Mouse (Mus musculus) stomach, postnatal 0 days (tissue): Measurements from ENCODE around the gene Ccr1. TPM values are rescaled to one million over a fixed set of nuclear protein-coding genes. Genes with fewer than 3 reads are reported as not detected.

Experiments used
- ATAC-seq: fragments of 200-750 bp; cut with Nextera tagmentation; 2 replicates; pipeline ENCODE4 v1.8.0; 2017; ENCODE audit not compliant: low FRiP score, low TSS enrichment
- DNase-seq: peaks from one replicate; pipeline ENCODE4 v3.0.0-alpha.2; 2016; ENCODE audit warnings: low spot score
- H3K27ac ChIP-seq: fragments of 300-500 bp; sonication (generic); replicated peaks from 2 replicates; pipeline ENCODE4 v1.5.1; 2014; ENCODE audit warnings: mild to moderate bottlenecking, control low read depth
- H3K27me3 ChIP-seq: fragments of 300-500 bp; sonication (generic); 2 replicates; pipeline ENCODE4 v1.6.1; 2014; ENCODE audit warnings: low read length; ENCODE audit not compliant: control insufficient read depth, insufficient read depth
- H3K36me3 ChIP-seq: fragments of 300-500 bp; sonication (generic); 2 replicates; pipeline ENCODE4 v1.6.1; 2014; ENCODE audit warnings: low read length, mixed read lengths; ENCODE audit not compliant: control insufficient read depth, insufficient read depth
- H3K4me1 ChIP-seq: fragments of 300-500 bp; sonication (generic); replicated peaks from 2 replicates; pipeline ENCODE4 v1.6.1; 2014; ENCODE audit warnings: antibody characterized with exemption; ENCODE audit not compliant: control insufficient read depth, insufficient read depth
- H3K4me2 ChIP-seq: fragments of 300-500 bp; sonication (generic); replicated peaks from 2 replicates; pipeline ENCODE4 v1.6.1; 2014; ENCODE audit warnings: low read depth, mild to moderate bottlenecking, control low read depth, moderate library complexity
- H3K4me3 ChIP-seq: fragments of 300-500 bp; sonication (generic); 2 replicates; pipeline ENCODE4 v1.5.1; 2014; ENCODE audit warnings: low read depth, low read length, control low read depth
- H3K9ac ChIP-seq: fragments of 300-500 bp; sonication (generic); 2 replicates; pipeline ENCODE4 v1.6.1; 2014; ENCODE audit warnings: mild to moderate bottlenecking, low read length, control low read depth, mixed read lengths
- H3K9me3 ChIP-seq: fragments of 300-500 bp; sonication (generic); 2 replicates; pipeline ENCODE4 v1.6.1; 2016; ENCODE audit warnings: low read length; ENCODE audit not compliant: control insufficient read depth
- CTCF ChIP-seq: IDR thresholded peaks from 2 replicates; pipeline ENCODE4 v1.5.1; 2016; ENCODE audit warnings: antibody characterized with exemption, low read depth, mild to moderate bottlenecking, moderate library complexity
- EP300 ChIP-seq: optimal IDR thresholded peaks from 2 replicates; pipeline ENCODE3; 2016; ENCODE audit warnings: antibody characterized with exemption
- WGBS: fragments of 180-500 bp; shearing (Covaris S2); extraction: QIAGEN DNeasy Blood & Tissue Kit; methylation state at CpG from one replicate; pipeline ENCODE4 v1.1.7; 2014; 5-methylcytosine and 5-hydroxymethylcytosine counted together
- polyA plus RNA-seq: library from polyadenylated mRNA; unstranded; fragments of >200 nt; fragmentation: Nextera tagmentation; extraction: Ambion mirVana; gene quantifications from 2 replicates; pipeline ENCODE4 v1.2.1, GENCODE M21; 2015

Ccr1 gene
- polyA plus RNA-seq, 1 experiment from 2014 or later = 3.9 TPM

- H3K36me3 ChIP-seq = no peaks in the 10 kb centered on the region
- no peak overlapping the region for H3K4me2 ChIP-seq
- ATAC-seq = no peak
- WGBS = 82% methylated on average over 2 of the region's 2 CpGs
- TF ChIP-seq CTCF (no peak), EP300 (no peak)
- H3K4me1 ChIP-seq = no peaks in the 10 kb centered on the region
- no peak for DNase-seq
- no peaks in the 10 kb centered on the region for H3K9me3 ChIP-seq
- H3K9ac ChIP-seq = no peak overlapping the region
- H3K27me3 ChIP-seq = no peaks in the 10 kb centered on the region
- H3K27ac ChIP-seq = no peak overlapping the region
- H3K4me3 ChIP-seq = no peak overlapping the region
Measured at GRCm38 (mm10) chr9:123949432-123949831, 19.1 kb downstream of the Ccr1 start.

GRCm38 (mm10) chr9:123947815-123948214 lies 20.7 kb downstream of the Ccr1 start:
- Histone ChIP-seq H3K4me3 (no peak overlapping the region), H3K9me3 (no peaks in the 10 kb centered on the region), H3K4me1 (no peaks in the 10 kb centered on the region), H3K4me2 (no peak overlapping the region), H3K27me3 (no peaks in the 10 kb centered on the region), H3K27ac (no peak overlapping the region), H3K36me3 (no peaks in the 10 kb centered on the region), H3K9ac (no peak overlapping the region)
- TF ChIP-seq EP300 (no peak), CTCF (no peak)
- WGBS = 61% methylated on average over 1 of the region's 1 CpGs
- DNase-seq = no peak
- ATAC-seq = no peak

DNA sequence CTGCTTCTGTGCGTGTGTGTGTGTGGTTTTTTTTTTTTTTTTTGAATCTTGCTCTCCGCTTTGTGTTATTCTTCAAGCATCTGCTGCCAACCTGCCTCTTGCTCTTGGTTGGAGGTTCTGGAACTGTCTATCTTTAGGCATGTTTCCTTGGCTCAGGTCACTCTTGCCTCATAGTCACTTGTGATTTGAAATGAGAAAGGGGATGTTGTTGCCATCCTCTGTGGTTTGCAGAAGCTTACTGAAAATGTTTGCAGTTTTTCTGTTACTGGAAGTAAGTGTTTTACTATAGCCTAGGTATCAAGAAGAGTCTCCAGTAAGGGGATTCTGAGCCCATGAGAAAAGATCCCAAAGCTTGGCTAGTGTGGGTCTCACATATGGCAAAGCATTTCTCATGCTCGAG lies 26.5 kb downstream of the Ccr1 start:
- no peaks in the 10 kb centered on the region for H3K9me3 ChIP-seq
- WGBS = 82% methylated on average over 3 of the region's 3 CpGs

GRCm38 (mm10) chr9:123941316-123941715 lies 27.2 kb downstream of the Ccr1 start:
- WGBS = 69% methylated on average over 2 of the region's 2 CpGs

More for the DNA sequence above, 26.5 kb downstream of the Ccr1 start:
- Histone ChIP-seq H3K4me1 (no peaks in the 10 kb centered on the region), H3K4me3 (no peak overlapping the region), H3K9ac (no peak overlapping the region), H3K36me3 (no peaks in the 10 kb centered on the region), H3K4me2 (no peak overlapping the region), H3K27me3 (no peaks in the 10 kb centered on the region), H3K27ac (no peak overlapping the region)
- no peak for ATAC-seq
- no peak for TF ChIP-seq EP300
- no peak for TF ChIP-seq CTCF
- DNase-seq = no peak

GRCm38 (mm10) chr9:123940628-123941027 lies 27.9 kb downstream of the Ccr1 start:
- H3K4me2 ChIP-seq = no peak overlapping the region
- DNase-seq (no peak), ATAC-seq (no peak)
- TF ChIP-seq CTCF (no peak), EP300 (no peak)
- H3K27ac ChIP-seq = no peak overlapping the region
- H3K4me1 ChIP-seq = no peaks in the 10 kb centered on the region
- H3K4me3 ChIP-seq = no peak overlapping the region
- H3K27me3 ChIP-seq = no peaks in the 10 kb centered on the region
- H3K36me3 ChIP-seq = no peaks in the 10 kb centered on the region
- no peaks in the 10 kb centered on the region for H3K9me3 ChIP-seq
- no peak overlapping the region for H3K9ac ChIP-seq

More at GRCm38 (mm10) chr9:123941316-123941715, 27.2 kb downstream of the Ccr1 start:
- H3K27me3 ChIP-seq = no peaks in the 10 kb centered on the region
- no peaks in the 10 kb centered on the region for H3K4me1 ChIP-seq
- no peak for TF ChIP-seq EP300
- H3K4me2 ChIP-seq = no peak overlapping the region
- H3K36me3 ChIP-seq = no peaks in the 10 kb centered on the region
- DNase-seq = no peak
- no peak overlapping the region for H3K9ac ChIP-seq
- H3K27ac ChIP-seq = no peak overlapping the region
- ATAC-seq = no peak
- no peak overlapping the region for H3K4me3 ChIP-seq
- no peaks in the 10 kb centered on the region for H3K9me3 ChIP-seq

DNA sequence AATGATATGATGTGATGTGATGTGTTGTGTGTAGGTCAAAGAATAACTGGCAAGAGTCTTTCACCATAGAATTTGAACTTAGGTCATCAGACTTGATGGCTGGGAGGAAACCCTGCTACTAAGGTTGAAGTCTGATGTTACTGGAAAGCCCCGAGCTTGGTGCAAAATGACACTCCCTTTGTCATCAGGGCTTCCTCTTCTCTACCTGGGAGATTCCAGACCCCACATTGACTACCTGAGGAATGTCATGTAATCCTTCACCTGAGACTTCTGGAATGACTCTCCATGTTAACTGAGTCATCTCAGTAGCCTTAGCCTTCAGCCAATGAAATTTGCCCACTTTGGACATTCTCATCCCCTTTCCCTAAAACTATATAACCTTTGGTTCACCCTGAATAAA lies 28.3 kb downstream of the Ccr1 start:
- H3K27ac ChIP-seq = no peak overlapping the region
- DNase-seq = no peak
- H3K27me3 ChIP-seq = no peaks in the 10 kb centered on the region
- H3K4me1 ChIP-seq = no peaks in the 10 kb centered on the region
- H3K9ac ChIP-seq = no peak overlapping the region
- no peaks in the 10 kb centered on the region for H3K36me3 ChIP-seq
- no peak overlapping the region for H3K4me2 ChIP-seq
- H3K9me3 ChIP-seq = no peaks in the 10 kb centered on the region
- H3K4me3 ChIP-seq = no peak overlapping the region
- no peak for ATAC-seq
- WGBS = 83% methylated on average over 1 of the region's 1 CpGs
- no peak for TF ChIP-seq CTCF
- no peak for TF ChIP-seq EP300

DNA sequence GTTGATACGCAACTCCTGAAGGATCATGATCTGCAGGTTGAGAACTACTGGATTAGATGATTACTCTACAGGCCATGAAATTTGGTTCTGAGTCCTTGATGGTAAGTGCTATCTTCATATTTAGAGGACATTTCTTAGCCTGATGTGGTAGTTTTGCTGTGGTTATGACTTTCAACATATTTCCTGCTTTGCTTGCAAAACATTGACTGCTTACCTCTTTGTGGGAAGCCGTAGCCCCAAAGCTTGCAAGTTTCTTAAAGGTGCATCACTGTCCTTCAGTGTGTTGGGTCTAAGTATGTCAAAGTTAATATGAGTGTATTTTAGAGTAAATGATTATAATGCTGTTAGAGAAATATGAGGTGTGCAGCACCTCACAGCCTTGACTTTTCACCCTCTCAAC lies 30.5 kb downstream of the Ccr1 start:
- Histone ChIP-seq H3K9ac (no peak overlapping the region), H3K4me2 (no peak overlapping the region), H3K4me1 (no peaks in the 10 kb centered on the region), H3K4me3 (no peak overlapping the region), H3K36me3 (no peaks in the 10 kb centered on the region), H3K27me3 (no peaks in the 10 kb centered on the region), H3K27ac (no peak overlapping the region), H3K9me3 (no peaks in the 10 kb centered on the region)
- no peak for TF ChIP-seq CTCF
- TF ChIP-seq EP300 = no peak
- ATAC-seq (no peak), DNase-seq (no peak)
- 85% methylated on average over 2 of the region's 2 CpGs for WGBS
